Mouse (Mus musculus): Measurements from ENCODE around the gene Ipcef1.

DNA sequence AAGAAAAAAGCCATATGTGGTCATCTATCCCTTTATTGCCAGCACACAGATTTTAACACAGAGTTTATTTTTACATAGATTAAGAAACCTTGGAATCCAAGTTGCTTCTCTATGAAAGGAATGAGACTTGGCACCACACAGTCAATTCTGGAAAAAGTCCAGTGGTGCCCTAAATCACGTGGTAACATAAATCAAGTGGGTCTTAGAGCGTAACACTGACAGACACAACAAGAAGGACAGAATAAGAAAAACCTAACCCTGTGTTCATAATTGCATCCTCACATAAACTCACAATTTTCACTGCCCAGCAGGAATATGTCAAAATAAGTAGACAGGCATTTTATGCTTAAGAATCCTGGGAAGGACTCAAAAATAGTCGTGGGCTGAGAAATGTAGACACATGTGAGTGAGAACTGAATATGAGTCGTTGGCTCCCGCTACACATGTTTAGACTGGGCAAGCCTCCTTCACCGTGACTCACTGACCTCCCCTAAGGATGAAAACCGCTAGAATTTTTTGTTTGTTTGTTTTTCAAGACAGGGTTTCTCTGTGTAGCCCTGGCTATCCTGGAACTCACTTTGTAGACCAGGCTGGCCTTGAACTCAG is 32.4 kb downstream of the Ipcef1 start:
- TF ChIP-seq CTCF (IDR thresholded peaks at IDR 0.05; ENCODE audit: low read depth) (no peak), EP300 (IDR thresholded peaks at IDR 0.05; ENCODE audit: low read depth) (no peak)
